Mouse (Mus musculus): ENCODE results near the gene Htr3b.
"Not testable (repeated sequence)": the region's sequence is repeated elsewhere in the genome, so short reads cannot be mapped to it uniquely, and the experiment has no call there.

The Htr3b gene

GRCm38 (mm10) chr9:48964587-48965040 is at the start of gene Htr3b:
Htr3b (minus strand) TSS chr9:48964990.
- DNase-seq (ENCODE audit: low spot score) = no peak

- no peak for DNase-seq (ENCODE audit: low spot score)
These were observed 34.5 kb upstream of the Htr3b start for GRCm38 (mm10) chr9:48999256-48999655.

- DNase-seq (ENCODE audit: low spot score) = no peak
These were observed 30.9 kb upstream of the Htr3b start for GRCm38 (mm10) chr9:48995735-48996134.

- DNase-seq (ENCODE audit: low spot score) = no peak
These were observed 30.0 kb upstream of the Htr3b start for GRCm38 (mm10) chr9:48994779-48995178.

- DNase-seq (ENCODE audit: low spot score) = no peak
These were observed 26.9 kb upstream of the Htr3b start for GRCm38 (mm10) chr9:48991671-48992070.

- peak; percentile 16 for DNase-seq (ENCODE audit: low spot score)
These were observed 22.7 kb upstream of the Htr3b start for GRCm38 (mm10) chr9:48987201-48988101.

GRCm38 (mm10) chr9:48986616-48987141 is 21.9 kb upstream of the Htr3b start:
- DNase-seq (ENCODE audit: low spot score) = no peak

- DNase-seq (ENCODE audit: low spot score) = no peak
These were observed 20.9 kb upstream of the Htr3b start for GRCm38 (mm10) chr9:48985708-48986088.

GRCm38 (mm10) chr9:48984845-48985707 is 20.3 kb upstream of the Htr3b start, which contains the start of gene Usp28:
Usp28 (plus strand) TSS chr9:48985375.
- peak; percentile 100 for DNase-seq (ENCODE audit: low spot score)

- no peak for DNase-seq (ENCODE audit: low spot score)
These were observed 19.6 kb upstream of the Htr3b start for GRCm38 (mm10) chr9:48984320-48984844.

GRCm38 (mm10) chr9:48983801-48984200 is 19.0 kb upstream of the Htr3b start:
- not testable (repeated sequence) for DNase-seq (ENCODE audit: low spot score)

GRCm38 (mm10) chr9:48981827-48982226 is 17.0 kb upstream of the Htr3b start:
- DNase-seq (ENCODE audit: low spot score) = no peak

GRCm38 (mm10) chr9:48980781-48981180 is 16.0 kb upstream of the Htr3b start:
- no peak for DNase-seq (ENCODE audit: low spot score)

- no peak for DNase-seq (ENCODE audit: low spot score)
These were observed 15.6 kb upstream of the Htr3b start for GRCm38 (mm10) chr9:48980371-48980770.

- no peak for DNase-seq (ENCODE audit: low spot score)
These were observed 12.0 kb upstream of the Htr3b start for GRCm38 (mm10) chr9:48976661-48977355.

- peak; percentile 25 for DNase-seq (ENCODE audit: low spot score)
These were observed 7.7 kb upstream of the Htr3b start for GRCm38 (mm10) chr9:48972494-48972893.

GRCm38 (mm10) chr9:48962131-48962530 is 2.7 kb downstream of the Htr3b start:
- DNase-seq (ENCODE audit: low spot score) = no peak

- DNase-seq (ENCODE audit: low spot score) = no peak
These were observed 3.5 kb downstream of the Htr3b start for GRCm38 (mm10) chr9:48961314-48961713.

GRCm38 (mm10) chr9:48947565-48947964 is 17.2 kb downstream of the Htr3b start:
- no peak for DNase-seq (ENCODE audit: low spot score)

GRCm38 (mm10) chr9:48942349-48942748 is 22.4 kb downstream of the Htr3b start:
- DNase-seq (ENCODE audit: low spot score) = no peak

GRCm38 (mm10) chr9:48929436-48929835 is 35.4 kb downstream of the Htr3b start:
- no peak for DNase-seq (ENCODE audit: low spot score)

Measured in ovary, postnatal 36 days (tissue).